Mouse (Mus musculus) heart, postnatal 0 days (tissue): ENCODE results near the gene Map4k4.

Experiments used
- CTCF ChIP-seq: IDR thresholded peaks from 2 replicates; pipeline ENCODE4 v1.5.1; 2016; ENCODE audit warnings: antibody characterized with exemption, control low read depth, low read depth
- EP300 ChIP-seq: IDR thresholded peaks from 2 replicates; pipeline ENCODE4 v1.6.1; 2016; ENCODE audit warnings: antibody characterized with exemption, low read depth

DNA sequence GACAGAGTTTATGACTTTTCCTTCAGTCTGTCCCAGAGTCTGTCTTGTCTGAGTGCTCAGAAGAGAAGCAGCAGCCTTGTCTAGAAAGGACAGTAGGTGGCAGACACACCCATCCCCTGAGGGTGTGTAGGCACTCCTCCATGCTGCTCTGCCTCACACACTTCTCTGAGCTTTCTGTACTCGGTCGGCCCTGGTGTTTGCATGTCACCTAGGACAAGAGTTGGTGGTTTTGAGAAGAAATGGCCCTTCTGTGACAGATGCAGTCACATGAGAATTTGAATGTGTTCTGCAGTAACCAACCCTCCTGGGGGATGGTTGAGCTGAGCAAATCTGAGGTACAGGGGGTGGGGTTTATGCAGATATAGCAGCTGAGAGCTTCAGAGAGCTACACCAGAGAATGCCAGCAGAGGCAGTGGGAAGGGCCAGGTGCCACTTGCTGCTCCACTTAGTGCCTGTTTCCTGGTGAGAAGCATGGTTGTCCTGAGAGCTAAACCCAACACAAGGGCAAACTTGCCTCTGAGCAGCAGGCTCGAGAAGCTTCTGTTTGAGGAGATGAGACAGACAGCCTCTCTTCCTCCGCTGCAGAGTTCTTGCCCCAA is 101.5 kb downstream of the Map4k4 start:
- TF ChIP-seq CTCF = no peak
- no peak for TF ChIP-seq EP300
